Mouse (Mus musculus) hindbrain, postnatal 0 days (tissue): ENCODE measurements around the gene Zdhhc14. TPM values are rescaled to one million over a fixed set of nuclear protein-coding genes. Genes with fewer than 3 reads are reported as not detected.

ENCODE experiments used
- ATAC-seq: fragments of 200-750 bp; cut with Nextera tagmentation; 2 replicates; pipeline ENCODE4 v1.8.0; 2017; ENCODE audit warnings: mild to moderate bottlenecking, moderate TSS enrichment, moderate library complexity
- DNase-seq: peaks from one replicate; pipeline ENCODE4 v3.0.0-alpha.2; 2015; ENCODE audit warnings: low spot score
- H3K27ac ChIP-seq: fragments of 300-500 bp; sonication (generic); 2 replicates; pipeline ENCODE4 v1.5.1; 2014; ENCODE audit warnings: mild to moderate bottlenecking
- H3K27me3 ChIP-seq: fragments of 300-500 bp; sonication (generic); 2 replicates; pipeline ENCODE4 v1.6.1; 2014; ENCODE audit warnings: low read length, mixed read lengths; ENCODE audit not compliant: insufficient read depth
- H3K36me3 ChIP-seq: fragments of 300-500 bp; sonication (generic); 2 replicates; pipeline ENCODE4 v1.6.1; 2014; ENCODE audit warnings: low read length, mixed read lengths; ENCODE audit not compliant: insufficient read depth
- H3K4me1 ChIP-seq: fragments of 300-500 bp; sonication (generic); 2 replicates; pipeline ENCODE4 v1.6.1; 2014; ENCODE audit warnings: antibody characterized with exemption, low read length, mixed read lengths; ENCODE audit not compliant: insufficient read depth
- H3K4me2 ChIP-seq: fragments of 300-500 bp; sonication (generic); 2 replicates; pipeline ENCODE4 v1.6.1; 2014; ENCODE audit warnings: low read depth, mild to moderate bottlenecking, low read length, moderate library complexity, mixed read lengths
- H3K4me3 ChIP-seq: fragments of 300-500 bp; sonication (generic); 2 replicates; pipeline ENCODE4 v1.5.1; 2014; ENCODE audit warnings: low read length
- H3K9ac ChIP-seq: fragments of 300-500 bp; sonication (generic); replicated peaks from 2 replicates; pipeline ENCODE4 v1.6.1; 2014; ENCODE audit warnings: mild to moderate bottlenecking, low read length, moderate library complexity, mixed read lengths
- H3K9me3 ChIP-seq: fragments of 300-500 bp; sonication (generic); 2 replicates; pipeline ENCODE4 v1.6.1; 2016; ENCODE audit warnings: low read length, mixed read lengths
- CTCF ChIP-seq: IDR thresholded peaks from 2 replicates; pipeline ENCODE4 v1.5.1; 2016; ENCODE audit warnings: antibody characterized with exemption, control low read depth, low read depth
- WGBS: fragments of 180-500 bp; shearing (Covaris S2); extraction: QIAGEN DNeasy Blood & Tissue Kit; methylation state at CpG from one replicate; pipeline ENCODE4 v1.1.7; 2014; 5-methylcytosine and 5-hydroxymethylcytosine counted together
- polyA plus RNA-seq: library from polyadenylated mRNA; unstranded; fragments of >200 nt; fragmentation: Nextera tagmentation; extraction: Ambion mirVana; gene quantifications from 2 replicates; pipeline ENCODE4 v1.2.1, GENCODE M21; 2015
- total RNA-seq: library from RNA; depleted of rRNA; stranded (reverse); fragments of >200 nt; gene quantifications from 2 replicates; pipeline ENCODE4 v1.2.3, GENCODE M21; 2014

Zdhhc14 gene
- total and polyA plus RNA-seq, 2 experiments from 2014 or later = 9.7 to 20.5 TPM

DNA sequence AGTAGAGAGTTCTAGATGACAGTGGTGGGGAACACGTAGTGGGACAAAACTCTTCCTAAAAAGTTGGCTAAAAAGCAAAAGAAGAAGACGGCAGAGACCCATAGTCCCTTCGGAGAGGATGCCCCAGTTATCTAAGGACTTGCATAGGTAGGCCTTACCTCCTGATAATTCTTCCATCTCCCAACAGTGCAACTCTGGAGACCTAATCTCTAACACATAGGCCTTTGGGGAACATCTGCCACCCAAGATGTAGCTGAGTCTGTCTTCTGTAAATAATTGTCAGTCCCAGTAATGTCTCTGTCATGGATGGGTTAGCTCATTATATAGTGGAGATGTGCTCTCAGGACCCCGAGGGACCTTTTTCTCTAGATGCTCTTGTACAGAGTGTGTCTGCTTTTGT is 6.6 kb downstream of the Zdhhc14 start:
- 87% methylated on average over 4 of the region's 4 CpGs for WGBS
- no peaks in the 10 kb centered on the region for H3K27me3 ChIP-seq

DNA sequence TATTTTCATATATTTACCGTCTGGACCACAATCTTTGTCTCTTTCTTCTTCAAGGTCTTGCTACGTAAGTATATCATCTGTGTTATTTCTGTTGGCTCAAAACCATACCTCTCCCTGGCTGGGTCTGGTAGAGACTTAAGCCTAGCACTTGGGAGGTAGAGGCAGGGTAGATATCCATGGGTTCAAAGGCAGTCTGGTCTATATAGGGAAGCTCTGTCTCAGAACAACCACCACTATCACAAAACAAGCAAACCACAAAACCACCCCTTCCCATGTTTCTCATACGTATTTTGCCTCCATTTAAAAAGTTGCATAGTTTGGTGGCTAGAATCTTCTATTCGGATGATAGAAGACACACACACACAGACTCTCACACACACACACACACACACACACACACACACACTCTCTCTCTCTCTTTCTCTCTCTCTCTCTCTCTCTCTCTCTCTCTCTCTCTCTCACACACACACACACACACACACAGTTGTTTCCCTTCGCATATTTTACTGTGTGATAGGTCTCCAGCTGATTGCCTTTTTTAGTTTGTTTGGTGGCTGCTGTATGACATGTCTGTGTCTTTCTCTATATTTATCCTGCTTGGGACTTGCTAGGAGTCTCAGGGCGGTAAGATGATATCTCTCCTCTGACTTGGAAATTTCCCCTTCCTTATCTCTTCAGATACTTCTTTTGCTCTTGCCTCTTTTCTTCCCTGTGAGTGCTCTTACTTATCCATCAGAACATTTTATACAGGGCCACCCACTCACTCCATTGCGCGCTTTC is 11.8 kb downstream of the Zdhhc14 start:
- no peaks in the 10 kb centered on the region for H3K4me1 ChIP-seq
- DNase-seq (no peak), ATAC-seq (no peak)
- no peak overlapping the region for H3K4me2 ChIP-seq
- no peaks in the 10 kb centered on the region for H3K9me3 ChIP-seq
- no peak overlapping the region for H3K27ac ChIP-seq
- no peak overlapping the region for H3K9ac ChIP-seq
- H3K36me3 ChIP-seq = no peaks in the 10 kb centered on the region
- no peaks in the 10 kb centered on the region for H3K27me3 ChIP-seq
- WGBS = 90% methylated on average over 8 of the region's 8 CpGs
- no peak for TF ChIP-seq CTCF
- H3K4me3 ChIP-seq = no peak overlapping the region

More for the DNA sequence above, 6.6 kb downstream of the Zdhhc14 start:
- Histone ChIP-seq H3K4me2 (no peak overlapping the region), H3K4me3 (no peak overlapping the region), H3K9me3 (no peaks in the 10 kb centered on the region), H3K27ac (no peak overlapping the region), H3K36me3 (no peaks in the 10 kb centered on the region), H3K4me1 (peaks cover 6% of the 10 kb centered on the region; the same call in 1 of the 2 replicates), H3K9ac (no peak overlapping the region)
- ATAC-seq = no peak
- DNase-seq = no peak
- TF ChIP-seq CTCF = no peak

DNA sequence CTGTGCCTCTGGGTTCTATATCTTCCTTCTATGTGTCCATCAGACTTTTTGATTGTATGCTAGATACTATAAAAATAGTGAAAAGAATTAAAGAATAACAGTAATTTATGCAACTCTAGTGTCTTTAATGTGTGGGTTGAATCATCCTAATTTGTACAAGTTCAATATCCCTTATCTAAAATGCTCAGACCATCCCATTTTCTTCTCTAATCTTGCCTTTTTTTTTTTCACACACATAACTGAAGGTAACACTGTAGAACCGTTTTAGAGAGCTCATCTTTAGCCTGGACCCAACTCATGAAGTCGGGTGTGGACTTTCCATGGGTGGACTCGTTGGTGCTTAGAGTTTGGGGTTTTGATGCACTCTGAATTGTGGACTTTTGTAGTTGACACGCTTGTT is 12.6 kb downstream of the Zdhhc14 start:
- Histone ChIP-seq H3K4me3 (no peak overlapping the region), H3K9ac (no peak overlapping the region), H3K36me3 (no peaks in the 10 kb centered on the region), H3K4me1 (no peaks in the 10 kb centered on the region), H3K27ac (no peak overlapping the region), H3K4me2 (no peak overlapping the region), H3K9me3 (no peaks in the 10 kb centered on the region), H3K27me3 (no peaks in the 10 kb centered on the region)
- DNase-seq (no peak), ATAC-seq (no peak)
- WGBS = 85% methylated on average over 4 of the region's 4 CpGs
- TF ChIP-seq CTCF = no peak

DNA sequence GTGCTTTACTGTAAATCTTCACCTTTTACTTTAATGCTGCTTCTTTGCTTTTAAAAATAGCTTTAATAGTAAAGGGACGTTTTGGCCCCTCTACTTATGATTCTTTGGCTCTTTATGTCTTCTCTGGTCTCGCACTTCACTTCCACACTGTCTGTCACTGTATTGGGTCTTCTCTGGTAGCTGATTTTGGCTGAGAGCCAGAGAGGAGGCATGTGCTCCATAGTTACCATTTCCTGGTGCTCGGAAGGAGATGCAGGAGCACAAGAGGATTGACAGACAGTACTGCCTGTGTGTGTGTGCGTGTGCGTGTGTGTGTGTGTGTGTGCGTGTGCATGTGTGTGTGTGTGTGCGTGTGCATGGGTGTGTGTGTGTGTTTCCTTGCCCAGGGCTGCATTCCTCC is 14.2 kb downstream of the Zdhhc14 start:
- ATAC-seq = 0 out of 2 replicates have a peak, but pooled peaks have one; percentile 21
- no peaks in the 10 kb centered on the region for H3K9me3 ChIP-seq
- H3K9ac ChIP-seq = no peak overlapping the region
- H3K4me3 ChIP-seq = no peak overlapping the region
- WGBS = 39% methylated on average over 7 of the region's 7 CpGs
- H3K36me3 ChIP-seq = no peaks in the 10 kb centered on the region
- no peak overlapping the region for H3K27ac ChIP-seq
- no peak overlapping the region for H3K4me2 ChIP-seq
- TF ChIP-seq CTCF = no peak
- no peaks in the 10 kb centered on the region for H3K27me3 ChIP-seq
- H3K4me1 ChIP-seq = no peaks in the 10 kb centered on the region
- DNase-seq = peak; percentile 74

DNA sequence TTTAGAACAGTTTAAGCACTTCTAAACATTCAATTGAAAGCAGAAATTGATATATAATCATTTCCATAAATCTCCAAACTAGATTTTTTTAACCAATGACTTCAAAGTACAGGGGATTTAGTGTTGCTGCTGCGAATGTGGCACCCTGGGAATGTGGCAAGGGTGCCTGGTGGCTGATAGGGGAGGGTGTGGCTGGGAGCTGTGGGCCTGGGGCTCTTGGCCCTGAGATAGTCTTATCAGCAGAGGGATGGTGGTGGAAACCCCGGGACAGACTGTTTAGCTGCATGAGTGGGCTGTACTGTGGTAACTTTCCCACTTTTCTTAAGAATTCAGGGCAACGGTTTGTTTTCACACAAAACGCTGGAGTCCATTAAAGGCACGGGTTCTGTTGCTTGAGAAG is 14.6 kb downstream of the Zdhhc14 start:
- no peak overlapping the region for H3K9ac ChIP-seq
- no peaks in the 10 kb centered on the region for H3K27me3 ChIP-seq
- no peaks in the 10 kb centered on the region for H3K36me3 ChIP-seq
- no peak overlapping the region for H3K27ac ChIP-seq
- H3K9me3 ChIP-seq = no peaks in the 10 kb centered on the region
- no peak overlapping the region for H3K4me2 ChIP-seq
- DNase-seq (no peak), ATAC-seq (no peak)
- no peak for TF ChIP-seq CTCF
- no peaks in the 10 kb centered on the region for H3K4me1 ChIP-seq
- H3K4me3 ChIP-seq = no peak overlapping the region
- 76% methylated on average over 5 of the region's 5 CpGs for WGBS

DNA sequence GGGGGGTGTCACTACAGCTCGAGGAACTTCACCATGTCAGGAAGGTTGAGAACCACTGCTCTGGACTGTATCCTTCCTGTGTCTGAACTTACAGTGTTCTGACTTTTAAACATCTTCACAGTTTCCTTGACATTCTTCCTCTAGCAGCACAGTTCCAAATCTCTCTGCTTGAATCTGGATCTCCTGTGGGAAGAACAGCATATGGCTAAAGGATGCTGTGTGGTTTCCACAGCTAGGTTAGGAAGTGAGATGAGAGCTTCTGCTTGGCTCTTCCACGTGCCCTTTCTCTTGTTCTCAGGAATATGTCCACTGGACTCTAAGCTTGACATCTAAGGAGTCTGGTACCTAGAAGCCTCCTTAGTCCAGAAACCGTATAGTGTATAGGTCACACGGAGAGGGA is 15.7 kb downstream of the Zdhhc14 start:
- Histone ChIP-seq H3K4me1 (no peaks in the 10 kb centered on the region), H3K36me3 (no peaks in the 10 kb centered on the region), H3K27ac (no peak overlapping the region), H3K4me2 (no peak overlapping the region), H3K27me3 (no peaks in the 10 kb centered on the region), H3K4me3 (no peak overlapping the region), H3K9ac (no peak overlapping the region), H3K9me3 (no peaks in the 10 kb centered on the region)
- ATAC-seq (no peak), DNase-seq (no peak)
- no peak for TF ChIP-seq CTCF
- WGBS = 86% methylated on average over 4 of the region's 4 CpGs

DNA sequence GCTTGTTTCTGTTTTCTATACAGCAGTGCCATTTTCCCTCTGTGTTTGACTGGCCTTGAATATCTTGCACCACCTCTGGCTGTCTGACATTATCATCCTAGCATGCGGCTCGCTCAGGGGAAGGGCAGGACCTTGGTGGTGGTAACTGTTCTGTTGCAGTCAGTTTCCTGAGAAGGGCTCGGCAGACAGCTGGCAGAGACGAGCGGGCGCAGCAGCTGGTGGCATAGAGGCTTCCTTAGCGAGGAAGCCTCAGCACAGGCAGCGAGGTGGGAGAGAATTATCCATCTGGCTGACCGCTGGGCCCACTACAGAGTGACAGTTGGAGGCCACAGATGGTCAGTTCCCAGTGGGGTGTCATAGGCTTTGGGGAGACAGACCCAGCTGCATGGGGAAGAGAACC is 18.2 kb downstream of the Zdhhc14 start:
- DNase-seq (peak; percentile 17), ATAC-seq (no peak)
- Histone ChIP-seq H3K4me1 (no peaks in the 10 kb centered on the region), H3K4me3 (no peak overlapping the region), H3K27me3 (no peaks in the 10 kb centered on the region), H3K9me3 (no peaks in the 10 kb centered on the region), H3K27ac (no peak overlapping the region), H3K4me2 (no peak overlapping the region), H3K36me3 (no peaks in the 10 kb centered on the region), H3K9ac (no peak overlapping the region)
- TF ChIP-seq CTCF = no peak
- WGBS = 58% methylated on average over 9 of the region's 9 CpGs
